Mouse (Mus musculus) ES-CJ7 (cell line): ENCODE results near the gene Zfp853.

Experiments
- DNase-seq: peaks from one replicate; pipeline ENCODE4 v3.0.0; 2011; ENCODE audit warnings: low read depth, low spot score

Zfp853 gene

GRCm38 (mm10) chr5:143253186-143253880, 40.1 kb downstream of the Zfp853 start:
- peak; percentile 49 for DNase-seq

- no peak for DNase-seq
Observed at GRCm38 (mm10) chr5:143252791-143253185, 40.6 kb downstream of the Zfp853 start.

GRCm38 (mm10) chr5:143252039-143252438, 41.4 kb downstream of the Zfp853 start:
- no peak for DNase-seq

DNA sequence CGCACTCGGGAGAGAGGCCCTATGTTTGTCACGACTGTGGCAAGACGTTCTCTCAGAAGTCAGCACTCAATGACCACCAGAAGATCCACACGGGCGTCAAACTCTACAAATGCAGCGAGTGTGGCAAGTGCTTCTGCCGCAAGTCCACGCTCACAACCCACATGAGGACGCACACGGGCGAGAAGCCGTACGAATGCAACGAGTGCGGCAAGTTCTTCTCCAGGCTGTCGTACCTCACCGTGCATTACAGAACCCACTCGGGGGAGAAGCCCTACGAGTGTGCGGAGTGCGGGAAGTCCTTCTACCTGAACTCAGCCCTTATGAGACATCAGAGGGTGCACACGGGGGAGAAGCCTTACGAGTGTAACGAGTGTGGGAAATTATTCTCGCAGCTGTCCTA, 48.5 kb downstream of the Zfp853 start:
- DNase-seq = peak; percentile 55
